Mouse (Mus musculus): ENCODE measurements at regions not wholly inside any gene's neighbourhood (a gene's known extent, or its start where the extent isn't known, plus 50 kb on each side); places are given as distances from the start of the nearest gene placed in this dataset.

GRCm38 (mm10) chr16:66086499-66086898 lies 271.4 kb downstream of the Vgll3 start:
- no peak for DNase-seq

GRCm38 (mm10) chr16:66092766-66093165 lies 277.7 kb downstream of the Vgll3 start:
- no peak for DNase-seq

- DNase-seq, result no peak
Observed at GRCm38 (mm10) chr16:66095682-66096081, 280.6 kb downstream of the Vgll3 start.

GRCm38 (mm10) chr16:66117930-66118329 lies 302.9 kb downstream of the Vgll3 start:
- no peak for DNase-seq

GRCm38 (mm10) chr16:66137755-66138154 lies 322.7 kb downstream of the Vgll3 start:
- DNase-seq, result no peak

GRCm38 (mm10) chr16:66144765-66145164 lies 329.7 kb downstream of the Vgll3 start:
- DNase-seq, result no peak

GRCm38 (mm10) chr16:66145280-66145679 lies 330.2 kb downstream of the Vgll3 start:
- DNase-seq, result no peak

- DNase-seq, result no peak
Observed at GRCm38 (mm10) chr16:66168289-66168688, 353.2 kb downstream of the Vgll3 start.

- DNase-seq, result peak; percentile 2
Observed at GRCm38 (mm10) chr16:66190801-66191200, 375.7 kb downstream of the Vgll3 start.

- DNase-seq, result no peak
Observed at GRCm38 (mm10) chr16:66201406-66201805, 386.3 kb downstream of the Vgll3 start.

Measured in kidney, postnatal 14 days (tissue).